Mouse (Mus musculus) embryonic fibroblast, embryonic 13.5 days (primary cell): ENCODE data around the gene Ebpl.
"Not testable (repeated sequence)": the region's sequence is repeated elsewhere in the genome, so short reads cannot be mapped to it uniquely, and the experiment has no call there.

Source experiments
- CTCF ChIP-seq: IDR thresholded peaks from 2 replicates; pipeline ENCODE4 v1.5.1; 2011; ENCODE audit warnings: mild to moderate bottlenecking, control low read depth, low read length, moderate library complexity, borderline replicate concordance; ENCODE audit not compliant: insufficient read depth
- POLR2A ChIP-seq: IDR thresholded peaks from 2 replicates; pipeline ENCODE4 v1.6.1; 2011; ENCODE audit warnings: low read depth, mild to moderate bottlenecking, control low read depth, low read length, moderate library complexity

DNA sequence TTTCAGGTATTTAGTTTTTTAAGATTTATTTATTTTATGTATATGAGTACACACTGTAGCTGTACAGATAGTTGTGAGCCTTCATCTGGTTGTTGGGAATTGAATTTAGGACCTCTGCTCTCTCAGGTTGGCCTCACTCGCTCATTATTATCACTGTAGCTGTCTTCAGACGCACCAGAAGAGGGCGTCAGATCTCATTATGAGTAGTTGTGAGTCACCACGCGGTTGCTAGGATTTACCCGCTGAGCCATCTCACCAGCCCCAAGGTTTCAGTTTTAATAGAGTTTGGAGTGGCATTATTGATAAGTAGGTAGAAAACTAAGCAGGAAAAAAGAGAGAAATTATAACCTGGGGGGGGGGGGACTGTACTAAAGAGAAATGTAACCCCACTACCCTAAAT lies 33.2 kb downstream of the Ebpl start:
- TF ChIP-seq POLR2A, CTCF: not testable (repeated sequence)
